Mouse (Mus musculus) spleen, adult 2 months (tissue): ENCODE measurements around the gene Slc41a2.

Source experiments
- CTCF ChIP-seq: fragments of 200-500 bp; IDR thresholded peaks from 2 replicates; pipeline ENCODE4 v1.5.1; 2011; ENCODE audit warnings: mild to moderate bottlenecking, inconsistent platforms; ENCODE audit not compliant: insufficient read depth, insufficient read length, insufficient replicate concordance; ENCODE audit errors: extremely low read depth
- POLR2A ChIP-seq: fragments of 200-500 bp; IDR thresholded peaks from 2 replicates; pipeline ENCODE4 v1.6.1; 2011; ENCODE audit warnings: low read depth, low read length, inconsistent platforms

DNA sequence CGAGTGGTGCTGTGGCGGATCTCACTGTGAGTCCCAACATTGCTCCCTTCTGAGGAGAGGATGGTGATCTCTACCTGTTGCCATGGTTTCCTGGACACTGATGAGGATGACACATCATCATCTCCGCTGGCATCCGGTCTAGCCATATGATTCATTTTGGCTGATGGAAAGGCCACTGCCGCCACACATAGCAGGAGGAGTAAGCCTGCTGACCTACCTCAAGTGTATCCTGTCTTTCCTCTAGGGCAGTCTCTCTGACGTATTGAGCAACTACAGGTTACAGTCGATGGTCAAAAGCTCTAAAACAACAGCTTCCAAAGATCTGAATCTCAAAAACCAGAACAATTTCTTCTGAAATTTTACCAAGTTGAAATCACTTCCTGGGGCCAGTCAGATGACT lies 16.8 kb downstream of the Slc41a2 start:
- TF ChIP-seq CTCF (no peak), POLR2A (no peak)
